Mouse (Mus musculus) regulatory T cell (primary cell): ENCODE measurements at regions not wholly inside any gene's neighbourhood (a gene's known extent, or its start where the extent isn't known, plus 50 kb on each side); places are given as distances from the start of the nearest gene placed in this dataset.

Experiments used
- in situ Hi-C: fragments of 300-600 bp; cut with MboI, MseI; formaldehyde crosslinking; loops from one replicate; pipeline ENCODE4 v1.15.1; 2025; ENCODE audit warnings: high pct_unique_total_duplicates

- in situ Hi-C loops: no loop called here
Measured at GRCm38 (mm10) chr15:68014605-68015305, 1514.0 kb upstream of the Lrrc6 start.

GRCm38 (mm10) chr15:68011162-68011561 is 1510.5 kb upstream of the Lrrc6 start:
- in situ Hi-C loops: no loop called here

- in situ Hi-C loops: no loop called here
Measured at GRCm38 (mm10) chr15:68010189-68010588, 1509.5 kb upstream of the Lrrc6 start.

- in situ Hi-C loops: no loop called here
Measured at GRCm38 (mm10) chr15:68004798-68005197, 1504.1 kb upstream of the Lrrc6 start.

GRCm38 (mm10) chr15:67996532-67996931 is 1495.8 kb upstream of the Lrrc6 start:
- in situ Hi-C loops: no loop called here

GRCm38 (mm10) chr15:67989428-67990272 is 1488.9 kb upstream of the Lrrc6 start:
- in situ Hi-C loops: loop anchor here (10.0 kb wide), 1 partner anchor 245 kb away; no protein-coding TSS in a partner anchor

- in situ Hi-C loops: loop anchor here (10.0 kb wide), 1 partner anchor 243 kb away; no protein-coding TSS in a partner anchor
Measured at GRCm38 (mm10) chr15:67987941-67988340, 1487.2 kb upstream of the Lrrc6 start.

GRCm38 (mm10) chr15:67983253-67983652 is 1482.5 kb upstream of the Lrrc6 start:
- in situ Hi-C loops: loop anchor here (10.0 kb wide), 1 partner anchor 238 kb away; no protein-coding TSS in a partner anchor

- in situ Hi-C loops: loop anchor here (10.0 kb wide), 1 partner anchor 237 kb away; no protein-coding TSS in a partner anchor
Measured at GRCm38 (mm10) chr15:67981876-67982275, 1481.2 kb upstream of the Lrrc6 start.

- in situ Hi-C loops: no loop called here
Measured at GRCm38 (mm10) chr15:67979451-67979850, 1478.7 kb upstream of the Lrrc6 start.

- in situ Hi-C loops: no loop called here
Measured at GRCm38 (mm10) chr15:67977210-67977609, 1476.5 kb upstream of the Lrrc6 start.

GRCm38 (mm10) chr15:67971998-67972397 is 1471.3 kb upstream of the Lrrc6 start:
- in situ Hi-C loops: no loop called here

- in situ Hi-C loops: no loop called here
Measured at GRCm38 (mm10) chr15:67954216-67954615, 1453.5 kb upstream of the Lrrc6 start.

- in situ Hi-C loops: no loop called here
Measured at GRCm38 (mm10) chr15:67950281-67951040, 1449.8 kb upstream of the Lrrc6 start.

GRCm38 (mm10) chr15:67944330-67945082 is 1443.8 kb upstream of the Lrrc6 start:
- in situ Hi-C loops: no loop called here

GRCm38 (mm10) chr15:67943046-67943445 is 1442.3 kb upstream of the Lrrc6 start:
- in situ Hi-C loops: no loop called here

- in situ Hi-C loops: no loop called here
Measured at GRCm38 (mm10) chr15:67940510-67940909, 1439.8 kb upstream of the Lrrc6 start.

GRCm38 (mm10) chr15:67924885-67925284 is 1424.2 kb upstream of the Lrrc6 start:
- in situ Hi-C loops: no loop called here

GRCm38 (mm10) chr15:67907034-67907433 is 1406.3 kb upstream of the Lrrc6 start:
- in situ Hi-C loops: no loop called here

- in situ Hi-C loops: no loop called here
Measured at GRCm38 (mm10) chr15:67905279-67905678, 1404.6 kb upstream of the Lrrc6 start.

- in situ Hi-C loops: no loop called here
Measured at GRCm38 (mm10) chr15:67904646-67905045, 1403.9 kb upstream of the Lrrc6 start.
